Mouse (Mus musculus) heart, postnatal 36 days (tissue): ENCODE results near the gene Gm8271. TPM values are rescaled to one million over a fixed set of nuclear protein-coding genes. Genes with fewer than 3 reads are reported as not detected.
"Not testable (repeated sequence)": the region's sequence is repeated elsewhere in the genome, so short reads cannot be mapped to it uniquely, and the experiment has no call there.

Experiments
- DNase-seq, 2 experiments: peaks; one replicate each; pipeline ENCODE4 v3.0.0; 2021 to 2022
- intact Hi-C: fragments of 180-260 bp; cut with DNase I; formaldehyde crosslinking; loops from one replicate; pipeline ENCODE4 v1.15.1; 2025
- total RNA-seq, 2 experiments: library from RNA; stranded (reverse); gene quantifications; 2 replicates each; pipeline ENCODE4 v1.2.3; 2021

Gene Gm8271
- not detected for total RNA-seq

- DNase-seq, intact Hi-C loops: not testable (repeated sequence)
These were observed at the start of gene Gm8271 for GRCm38 (mm10) chr14:5185493-5185892. Gene Gm8271, plus strand, starts transcription at chr14:5185793.

- DNase-seq, intact Hi-C loops: not testable (repeated sequence)
These were observed 21.4 kb upstream of the Gm8271 start, which contains the start of gene Gm3317 for GRCm38 (mm10) chr14:5164235-5164634. Gene Gm3317, plus strand, starts transcription at chr14:5164535.

Other genes starting within 250 kb of the Gm8271 start
- gene Gm8297, start 201.9 kb upstream of the Gm8271 start, total RNA-seq: not detected
- not detected for gene Gm3298, start 169.9 kb upstream of the Gm8271 start, total RNA-seq
- gene 4930555G01Rik, start 135.2 kb upstream of the Gm8271 start, total RNA-seq: under 1 TPM in 1 of 2 experiments, not detected in 1; 0.24 TPM
- under 1 TPM; 0.46 to 0.47 TPM for gene Gm8281, start 114.8 kb upstream of the Gm8271 start, total RNA-seq
- not detected for gene Gm8279, start 54.3 kb upstream of the Gm8271 start, total RNA-seq
- not detected for gene Gm3317, start 21.3 kb upstream of the Gm8271 start, total RNA-seq
- not detected for gene Gm3526, start 74.8 kb downstream of the Gm8271 start, total RNA-seq
- not detected for gene Gm3542, start 149.1 kb downstream of the Gm8271 start, total RNA-seq
- not detected for gene Gm3500, start 203.3 kb downstream of the Gm8271 start, total RNA-seq